Mouse (Mus musculus): ENCODE data around the gene Slc35b2. TPM values are rescaled to one million over a fixed set of nuclear protein-coding genes. Genes with fewer than 3 reads are reported as not detected.

The Slc35b2 gene
- 47.7 and 47.9 TPM in 2 replicates for polyA plus RNA-seq (2015; fragmentation: Nextera tagmentation; extraction: Ambion mirVana)

- WGBS (ENCODE audit: insufficient replicate concordance) = under 1% methylated on average over 45 of the region's 61 CpGs
- H3K9ac ChIP-seq (replicated peaks) = peak within 1 kb of the TSS; percentile 93
- H3K27me3 ChIP-seq (ENCODE audit: insufficient read depth, low read length) = no peaks in the 10 kb centered on the region
- H3K4me2 ChIP-seq (ENCODE audit: low read depth, low read length) = peak within 1 kb of the TSS; percentile 97
- H3K36me3 ChIP-seq (replicated peaks; ENCODE audit: insufficient read depth, low read length) = peaks cover 39% of the 10 kb centered on the region
- H3K9me3 ChIP-seq (ENCODE audit: low read length) = no peaks in the 10 kb centered on the region
- no peak for TF ChIP-seq EP300 (IDR thresholded peaks at IDR 0.05; ENCODE audit: low read depth)
- peak; percentile 96 for TF ChIP-seq CTCF (IDR thresholded peaks at IDR 0.05; ENCODE audit: low read depth)
- ATAC-seq (peak; percentile 90), DNase-seq (peak; percentile 92)
- H3K4me1 ChIP-seq (ENCODE audit: insufficient read depth) = peaks cover 18% of the 10 kb centered on the region
- H3K27ac ChIP-seq (ENCODE audit: low read depth) = peak within 1 kb of the TSS; percentile 86
- peak within 1 kb of the TSS; percentile 91 for H3K4me3 ChIP-seq (ENCODE audit: low read depth, low read length)
These were observed at the start of gene Slc35b2 for GRCm38 (mm10) chr17:45563655-45564530. Gene Slc35b2, plus strand, starts transcription at chr17:45563874.

GRCm38 (mm10) chr17:45515204-45515726 lies 48.4 kb upstream of the Slc35b2 start:
- Histone ChIP-seq H3K4me1 (ENCODE audit: insufficient read depth) (no peaks in the 10 kb centered on the region), H3K4me2 (ENCODE audit: low read depth, low read length) (no peak overlapping the region), H3K36me3 (replicated peaks; ENCODE audit: insufficient read depth, low read length) (no peaks in the 10 kb centered on the region; the same call in 1 of the 2 replicates), H3K27ac (ENCODE audit: low read depth) (no peak overlapping the region), H3K4me3 (ENCODE audit: low read depth, low read length) (no peak overlapping the region), H3K27me3 (ENCODE audit: insufficient read depth, low read length) (no peaks in the 10 kb centered on the region), H3K9ac (replicated peaks) (no peak overlapping the region), H3K9me3 (ENCODE audit: low read length) (no peaks in the 10 kb centered on the region)
- TF ChIP-seq CTCF (IDR thresholded peaks at IDR 0.05; ENCODE audit: low read depth) = no peak
- TF ChIP-seq EP300 (IDR thresholded peaks at IDR 0.05; ENCODE audit: low read depth) = no peak
- ATAC-seq (peak; percentile 95), DNase-seq (peak; percentile 78)
- 56% methylated on average over 15 of the region's 15 CpGs for WGBS (ENCODE audit: insufficient replicate concordance)

- H3K9me3 ChIP-seq (ENCODE audit: low read length) = no peaks in the 10 kb centered on the region
- no peak overlapping the region for H3K4me2 ChIP-seq (ENCODE audit: low read depth, low read length)
- H3K27me3 ChIP-seq (ENCODE audit: insufficient read depth, low read length) = no peaks in the 10 kb centered on the region
- H3K9ac ChIP-seq (replicated peaks) = no peak overlapping the region
- TF ChIP-seq CTCF (IDR thresholded peaks at IDR 0.05; ENCODE audit: low read depth) (no peak), EP300 (IDR thresholded peaks at IDR 0.05; ENCODE audit: low read depth) (no peak)
- H3K4me1 ChIP-seq (ENCODE audit: insufficient read depth) = no peaks in the 10 kb centered on the region
- H3K4me3 ChIP-seq (ENCODE audit: low read depth, low read length) = no peak overlapping the region
- WGBS (ENCODE audit: insufficient replicate concordance) = 77% methylated on average over 10 of the region's 10 CpGs
- ATAC-seq (no peak), DNase-seq (no peak)
- H3K27ac ChIP-seq (ENCODE audit: low read depth) = no peak overlapping the region
- H3K36me3 ChIP-seq (replicated peaks; ENCODE audit: insufficient read depth, low read length) = no peaks in the 10 kb centered on the region; the same call in 1 of the 2 replicates
These were observed 47.9 kb upstream of the Slc35b2 start for GRCm38 (mm10) chr17:45515806-45516205.

- WGBS (ENCODE audit: insufficient replicate concordance) = 49% methylated on average over 8 of the region's 8 CpGs
- Histone ChIP-seq H3K36me3 (replicated peaks; ENCODE audit: insufficient read depth, low read length) (no peaks in the 10 kb centered on the region; the same call in 1 of the 2 replicates), H3K27me3 (ENCODE audit: insufficient read depth, low read length) (no peaks in the 10 kb centered on the region), H3K27ac (ENCODE audit: low read depth) (no peak overlapping the region), H3K4me1 (ENCODE audit: insufficient read depth) (no peaks in the 10 kb centered on the region), H3K9ac (replicated peaks) (no peak overlapping the region), H3K4me2 (ENCODE audit: low read depth, low read length) (no peak overlapping the region), H3K4me3 (ENCODE audit: low read depth, low read length) (no peak overlapping the region), H3K9me3 (ENCODE audit: low read length) (no peaks in the 10 kb centered on the region)
- TF ChIP-seq EP300 (IDR thresholded peaks at IDR 0.05; ENCODE audit: low read depth) (no peak), CTCF (IDR thresholded peaks at IDR 0.05; ENCODE audit: low read depth) (peak; percentile 88)
- ATAC-seq (no peak), DNase-seq (peak; percentile 83)
These were observed 47.2 kb upstream of the Slc35b2 start for GRCm38 (mm10) chr17:45516488-45516887.

GRCm38 (mm10) chr17:45517135-45517534 lies 46.5 kb upstream of the Slc35b2 start:
- Histone ChIP-seq H3K4me1 (ENCODE audit: insufficient read depth) (no peaks in the 10 kb centered on the region), H3K9me3 (ENCODE audit: low read length) (no peaks in the 10 kb centered on the region), H3K9ac (replicated peaks) (no peak overlapping the region), H3K4me2 (ENCODE audit: low read depth, low read length) (no peak overlapping the region), H3K36me3 (replicated peaks; ENCODE audit: insufficient read depth, low read length) (no peaks in the 10 kb centered on the region; the same call in 1 of the 2 replicates), H3K27ac (ENCODE audit: low read depth) (no peak overlapping the region), H3K27me3 (ENCODE audit: insufficient read depth, low read length) (no peaks in the 10 kb centered on the region), H3K4me3 (ENCODE audit: low read depth, low read length) (no peak overlapping the region)
- WGBS (ENCODE audit: insufficient replicate concordance) = 80% methylated on average over 21 of the region's 21 CpGs
- no peak for DNase-seq
- TF ChIP-seq EP300 (IDR thresholded peaks at IDR 0.05; ENCODE audit: low read depth) = no peak
- no peak for TF ChIP-seq CTCF (IDR thresholded peaks at IDR 0.05; ENCODE audit: low read depth)
- no peak for ATAC-seq

- ATAC-seq = no peak
- TF ChIP-seq EP300 (IDR thresholded peaks at IDR 0.05; ENCODE audit: low read depth) (no peak), CTCF (IDR thresholded peaks at IDR 0.05; ENCODE audit: low read depth) (no peak)
- 56% methylated on average over 28 of the region's 28 CpGs for WGBS (ENCODE audit: insufficient replicate concordance)
These were observed 46.0 kb upstream of the Slc35b2 start for GRCm38 (mm10) chr17:45517549-45518215.

More at GRCm38 (mm10) chr17:45517549-45518215, 46.0 kb upstream of the Slc35b2 start:
- Histone ChIP-seq H3K4me3 (ENCODE audit: low read depth, low read length) (no peak overlapping the region), H3K9ac (replicated peaks) (no peak overlapping the region), H3K27me3 (ENCODE audit: insufficient read depth, low read length) (no peaks in the 10 kb centered on the region), H3K27ac (ENCODE audit: low read depth) (no peak overlapping the region), H3K4me1 (ENCODE audit: insufficient read depth) (no peaks in the 10 kb centered on the region), H3K9me3 (ENCODE audit: low read length) (no peaks in the 10 kb centered on the region), H3K36me3 (replicated peaks; ENCODE audit: insufficient read depth, low read length) (no peaks in the 10 kb centered on the region; the same call in 1 of the 2 replicates), H3K4me2 (ENCODE audit: low read depth, low read length) (no peak overlapping the region)
- DNase-seq = no peak
